Mouse (Mus musculus) adrenal gland, postnatal 4 days (tissue): ENCODE measurements at regions not wholly inside any gene's neighbourhood (a gene's known extent, or its start where the extent isn't known, plus 50 kb on each side); places are given as distances from the start of the nearest gene placed in this dataset.

ENCODE experiments used
- DNase-seq, 2 experiments: peaks; one replicate each; pipeline ENCODE4 v3.0.0; 2021 to 2022; ENCODE audit warnings: low spot score in 2 of 2, mixed read lengths in 2 of 2

GRCm38 (mm10) chr17:15194894-15195461 lies 153.6 kb upstream of the Gm3448 start:
- no peak for DNase-seq

DNA sequence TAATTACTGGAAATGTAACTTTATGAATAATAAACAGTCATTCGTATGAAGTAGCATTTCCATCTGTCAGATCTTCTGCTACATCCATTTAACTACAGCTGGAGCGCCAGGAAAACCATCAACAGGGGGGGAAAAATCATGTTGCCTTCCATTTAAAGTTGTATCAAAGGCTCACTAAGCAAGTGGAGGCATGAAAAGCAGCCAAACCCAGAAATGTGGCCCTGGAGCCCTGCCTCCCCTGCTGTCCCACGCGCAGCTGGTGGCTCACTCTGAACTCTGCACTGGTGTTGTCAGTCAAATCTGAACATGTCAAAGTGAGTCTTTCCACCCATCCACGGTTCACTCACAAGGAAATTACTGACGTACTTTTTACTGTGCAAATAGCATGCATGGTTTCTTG lies 152.5 kb upstream of the Gm3448 start:
- no peak for DNase-seq

DNA sequence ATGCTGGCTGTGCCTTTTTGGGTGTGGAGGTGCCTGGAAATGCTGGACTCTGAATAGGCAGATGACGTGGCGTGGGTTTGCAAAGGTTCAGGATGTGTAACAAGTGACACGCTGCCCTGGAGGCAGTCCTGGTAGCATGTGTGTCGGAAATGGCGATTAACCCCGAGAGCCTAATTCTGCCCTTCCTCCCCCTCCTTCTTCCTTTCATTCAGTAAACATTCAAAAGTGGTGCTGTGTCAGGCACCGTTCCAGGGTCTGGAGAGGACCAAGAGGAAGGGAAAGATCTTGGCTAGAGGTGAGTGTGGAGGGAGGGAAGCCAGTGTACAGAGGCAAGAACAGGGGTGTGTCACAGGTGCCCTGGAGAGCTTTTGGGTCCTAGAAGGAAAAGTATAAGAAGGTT lies 151.5 kb upstream of the Gm3448 start:
- DNase-seq = no peak

GRCm38 (mm10) chr17:15185217-15185616 lies 143.9 kb upstream of the Gm3448 start:
- no peak for DNase-seq

- no peak for DNase-seq
Observed at GRCm38 (mm10) chr17:15183800-15184199, 142.5 kb upstream of the Gm3448 start.

- no peak for DNase-seq
Observed at GRCm38 (mm10) chr17:15182105-15182504, 140.8 kb upstream of the Gm3448 start.

- no peak for DNase-seq
Observed at GRCm38 (mm10) chr17:15180223-15180860, 139.0 kb upstream of the Gm3448 start.

GRCm38 (mm10) chr17:15179411-15179951 lies 138.1 kb upstream of the Gm3448 start:
- no peak for DNase-seq

DNA sequence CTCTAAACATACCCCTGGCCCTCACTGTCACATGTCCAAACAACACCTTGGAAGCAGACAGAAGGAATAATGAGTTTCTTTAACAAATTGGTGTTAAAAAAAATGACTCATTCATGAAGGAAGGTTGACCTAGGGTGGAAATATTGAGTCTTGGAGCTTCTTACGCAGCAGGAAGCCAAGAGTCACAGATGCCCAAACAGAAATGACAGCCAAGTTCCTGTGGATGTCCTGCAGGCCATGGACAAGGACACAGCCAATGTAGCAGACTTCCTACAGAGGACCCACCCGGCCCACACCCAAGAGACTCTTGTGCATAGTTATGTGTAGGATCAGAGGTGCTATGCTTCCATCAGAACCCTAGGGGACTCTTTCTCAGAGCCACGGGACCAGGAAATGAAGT lies 136.1 kb upstream of the Gm3448 start:
- no peak for DNase-seq

DNA sequence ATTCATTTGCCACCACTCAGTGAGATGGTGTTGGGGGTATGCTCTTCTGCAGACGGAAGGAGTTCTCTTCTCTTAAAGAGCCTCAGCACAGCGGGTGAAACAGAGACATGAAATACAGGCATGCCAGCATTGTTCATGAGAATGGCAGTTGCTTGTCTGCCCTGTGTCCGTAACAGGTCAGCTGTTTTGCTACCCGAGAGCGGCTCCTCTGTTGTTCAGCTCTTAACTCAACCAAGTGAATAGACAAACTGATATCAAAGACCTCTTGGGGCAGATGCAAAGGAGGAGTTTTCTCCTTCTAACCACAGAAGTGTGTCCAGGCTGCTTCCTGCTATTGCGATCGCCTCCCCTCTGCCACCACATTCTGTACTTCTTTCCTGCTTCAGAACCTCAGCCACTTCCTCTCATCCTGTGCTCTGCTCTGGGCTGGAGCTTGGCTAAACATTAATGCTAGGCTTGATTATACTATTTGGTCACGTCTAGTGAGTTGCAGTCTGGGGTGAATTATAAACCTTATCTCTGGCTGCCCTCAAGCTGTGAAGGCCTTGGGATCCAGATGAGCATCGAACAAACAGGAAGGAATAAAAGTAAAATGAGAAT lies 133.1 kb upstream of the Gm3448 start:
- no peak for DNase-seq

- no peak for DNase-seq
Observed at GRCm38 (mm10) chr17:15167927-15168326, 126.6 kb upstream of the Gm3448 start.

DNA sequence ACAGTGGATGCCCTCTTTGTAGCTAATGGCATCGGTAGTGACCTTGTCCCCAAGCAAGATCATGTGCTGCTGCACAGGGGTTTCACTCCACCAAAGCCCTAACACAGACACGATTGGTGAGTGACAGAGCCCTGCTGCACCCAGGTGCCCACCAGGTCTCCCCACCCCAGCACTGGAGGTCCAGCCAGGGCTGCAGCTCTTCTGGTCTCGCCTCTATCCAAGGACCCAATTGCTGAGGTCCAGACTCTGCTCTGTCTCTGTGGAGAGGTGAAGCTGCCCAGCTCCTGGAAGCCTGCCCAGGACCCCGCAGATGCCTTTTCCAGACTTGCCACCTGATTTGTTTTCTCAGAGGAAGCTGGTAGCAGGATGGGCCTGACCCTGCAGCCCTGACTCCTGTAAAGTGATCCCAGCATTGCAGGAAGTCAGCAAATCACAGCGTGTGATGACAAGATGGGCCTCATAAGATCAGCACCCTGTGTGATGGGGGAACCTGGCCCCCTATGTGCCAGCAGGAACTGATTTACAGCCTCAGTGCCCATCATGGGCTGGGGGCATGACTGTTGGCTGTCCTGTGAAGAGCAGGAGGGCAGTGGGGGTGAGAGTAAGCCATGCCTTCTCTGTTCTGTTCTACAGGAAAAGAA lies 116.5 kb upstream of the Gm3448 start:
- DNase-seq = no peak

DNA sequence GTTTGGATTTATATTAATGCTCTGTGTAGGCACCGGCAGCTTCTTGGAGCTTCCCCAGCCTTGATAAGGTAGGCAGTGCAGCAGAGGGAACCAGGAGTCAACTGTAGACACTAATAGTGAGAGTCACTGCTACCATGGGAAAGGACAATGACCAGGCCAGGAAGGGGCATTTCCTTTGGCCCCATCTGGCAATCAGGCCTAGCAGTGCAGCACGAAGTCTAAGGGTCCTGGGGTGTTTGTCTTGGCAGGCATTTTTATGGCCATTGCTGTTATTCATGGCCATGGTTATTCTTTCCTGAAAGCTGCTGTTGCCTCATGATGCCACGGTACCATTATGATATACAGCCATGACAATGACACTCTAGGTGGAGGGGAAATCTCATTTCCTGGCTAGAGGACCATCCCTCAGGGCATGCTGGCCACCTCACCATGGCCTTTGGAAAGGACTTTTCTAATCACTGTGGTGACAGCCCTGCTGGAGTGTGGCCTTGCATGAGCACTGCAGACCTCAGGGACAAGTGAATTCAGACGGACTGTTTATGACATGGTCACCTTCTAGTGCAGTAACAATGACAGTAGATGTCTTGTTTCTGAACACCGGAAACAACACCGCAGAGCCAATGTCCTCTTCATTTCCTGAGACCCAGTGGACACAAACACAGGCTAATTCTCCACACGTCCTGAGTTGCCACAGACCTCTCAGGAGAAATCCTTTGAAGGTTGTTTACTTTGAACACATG lies 111.8 kb upstream of the Gm3448 start:
- no peak for DNase-seq

GRCm38 (mm10) chr17:15152477-15152876 lies 111.1 kb upstream of the Gm3448 start:
- DNase-seq = no peak

DNA sequence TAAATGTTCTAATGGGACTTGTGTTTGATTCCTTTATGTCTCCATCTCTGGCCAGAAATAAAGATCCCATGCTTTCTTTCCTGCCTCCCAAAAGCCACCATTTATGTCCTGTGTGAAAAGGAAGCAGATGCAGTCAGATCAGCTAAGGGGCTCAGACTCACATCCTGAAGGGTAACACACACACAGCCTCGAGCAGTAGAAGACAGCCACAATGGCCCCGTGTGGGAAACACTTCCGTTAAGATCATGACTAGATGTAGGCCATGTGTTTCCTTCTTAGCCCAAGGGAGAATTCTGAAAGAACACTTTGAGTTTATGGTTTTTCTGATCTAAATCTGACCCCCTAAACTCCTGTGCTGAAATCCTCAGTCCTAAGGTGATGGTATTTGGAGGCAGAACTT lies 110.4 kb upstream of the Gm3448 start:
- DNase-seq = no peak

- no peak for DNase-seq
Observed at GRCm38 (mm10) chr17:15146607-15147006, 105.3 kb upstream of the Gm3448 start.

DNA sequence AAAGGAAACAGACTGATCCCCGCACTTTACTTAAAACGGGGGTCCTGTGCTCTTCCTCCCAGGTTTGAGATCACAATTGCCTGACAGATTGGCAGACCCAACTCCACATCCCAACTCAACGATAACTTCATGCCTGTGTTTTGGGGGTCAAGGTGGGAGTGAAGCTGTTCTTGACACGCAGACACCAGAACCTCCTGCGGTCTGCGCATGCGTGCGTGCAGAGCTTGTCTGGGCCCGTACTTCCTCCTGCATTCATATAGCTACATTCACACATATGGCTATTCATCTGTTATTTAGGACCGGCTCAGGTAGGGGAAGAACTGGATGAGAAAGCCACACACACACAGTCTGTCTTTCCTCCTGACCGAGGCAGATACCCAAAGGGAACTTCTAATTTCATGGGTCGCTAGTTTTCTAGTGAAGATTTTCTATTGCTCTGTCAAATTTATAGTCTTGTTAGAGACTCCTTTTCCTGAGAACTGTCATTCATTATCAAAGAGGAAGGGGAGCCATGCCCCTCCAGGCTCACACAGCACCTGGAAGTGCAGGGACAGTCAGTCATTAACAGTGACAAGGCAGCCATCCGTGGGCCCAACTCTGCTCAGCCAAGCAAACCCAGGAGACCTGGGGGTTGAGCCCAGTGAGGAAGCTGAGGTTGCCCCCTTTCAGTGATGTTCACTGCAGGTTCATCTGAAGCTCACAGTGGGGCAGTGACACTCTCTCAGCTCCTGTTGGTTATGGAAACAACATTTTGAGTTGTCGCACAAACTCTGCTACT lies 104.0 kb upstream of the Gm3448 start:
- DNase-seq = no peak

GRCm38 (mm10) chr17:15140391-15140790 lies 99.1 kb upstream of the Gm3448 start:
- DNase-seq = no peak
